Mouse (Mus musculus): Measurements from ENCODE around the gene Olfr1166. TPM values are rescaled to one million over a fixed set of nuclear protein-coding genes. Genes with fewer than 3 reads are reported as not detected.
"Not testable (repeated sequence)": the region's sequence is repeated elsewhere in the genome, so short reads cannot be mapped to it uniquely, and the experiment has no call there.

Olfr1166 gene
- not detected for total RNA-seq (2021)

GRCm38 (mm10) chr2:88128172-88128571 is at the start of gene Olfr1166:
Gene Olfr1166 (minus strand): TSS chr2:88128272.
- intact Hi-C loops (cut with DNase I) = no loop called here
- no peak for DNase-seq

- intact Hi-C loops (cut with DNase I); DNase-seq: not testable (repeated sequence)
Observed at GRCm38 (mm10) chr2:88155093-88155492, 27.0 kb upstream of the Olfr1166 start, which contains the start of gene Olfr1167. Gene Olfr1167 (minus strand): TSS chr2:88155193.

GRCm38 (mm10) chr2:88093866-88094265 is 34.2 kb downstream of the Olfr1166 start, which contains the start of gene Olfr1164:
Gene Olfr1164 (minus strand): TSS chr2:88093966.
- intact Hi-C loops (cut with DNase I) = no loop called here
- DNase-seq = no peak

Other genes starting within 250 kb of the Olfr1166 start
- not detected for gene Olfr1153, start 233.3 kb downstream of the Olfr1166 start, total RNA-seq (2021)
- gene Olfr1154, start 223.1 kb downstream of the Olfr1166 start, total RNA-seq (2021) = not detected
- gene Olfr1155, start 183.1 kb downstream of the Olfr1166 start, total RNA-seq (2021) = not detected
- under 1 TPM in 1 of 2 experiments, not detected in 1; 0.14 TPM for gene Olfr1156, start 175.2 kb downstream of the Olfr1166 start, total RNA-seq (2021)
- gene Olfr1157, start 160.0 kb downstream of the Olfr1166 start, total RNA-seq (2021) = not detected
- gene Olfr74, start 153.6 kb downstream of the Olfr1166 start, total RNA-seq (2021) = not detected
- gene Olfr1158, start 138.2 kb downstream of the Olfr1166 start, total RNA-seq (2021) = not detected
- not detected for gene Olfr1160, start 120.0 kb downstream of the Olfr1166 start, total RNA-seq (2021)
- not detected for gene Olfr1161, start 105.5 kb downstream of the Olfr1166 start, total RNA-seq (2021)
- gene Olfr73, start 90.6 kb downstream of the Olfr1166 start, total RNA-seq (2021) = not detected
- not detected for gene Olfr1162, start 77.1 kb downstream of the Olfr1166 start, total RNA-seq (2021)
- gene Olfr1163, start 56.4 kb downstream of the Olfr1166 start, total RNA-seq (2021) = not detected
- not detected for gene Olfr1164, start 34.3 kb downstream of the Olfr1166 start, total RNA-seq (2021)
- gene Olfr1167, start 26.9 kb upstream of the Olfr1166 start, total RNA-seq (2021) = not detected
- gene Olfr1168, start 53.6 kb upstream of the Olfr1166 start, total RNA-seq (2021) = not detected
- not detected for gene Olfr1170, start 100.1 kb upstream of the Olfr1166 start, total RNA-seq (2021)
- gene Olfr1173, start 151.6 kb upstream of the Olfr1166 start, total RNA-seq (2021) = under 1 TPM in 1 of 2 experiments, not detected in 1; 0.08 TPM
- not detected for gene Olfr1174-ps, start 186.9 kb upstream of the Olfr1166 start, total RNA-seq (2021)
- not detected for gene Olfr1175-ps, start 198.9 kb upstream of the Olfr1166 start, total RNA-seq (2021)
- gene Olfr1176, start 208.4 kb upstream of the Olfr1166 start, total RNA-seq (2021) = not detected
- not detected for gene Olfr1177-ps, start 218.2 kb upstream of the Olfr1166 start, total RNA-seq (2021)